Mouse (Mus musculus): Measurements from ENCODE around the gene Cdk5. TPM values are rescaled to one million over a fixed set of nuclear protein-coding genes. Genes with fewer than 3 reads are reported as not detected.

Gene Cdk5
- total RNA-seq, 2 experiments from 2014 or later = 126 to 130 TPM

DNA sequence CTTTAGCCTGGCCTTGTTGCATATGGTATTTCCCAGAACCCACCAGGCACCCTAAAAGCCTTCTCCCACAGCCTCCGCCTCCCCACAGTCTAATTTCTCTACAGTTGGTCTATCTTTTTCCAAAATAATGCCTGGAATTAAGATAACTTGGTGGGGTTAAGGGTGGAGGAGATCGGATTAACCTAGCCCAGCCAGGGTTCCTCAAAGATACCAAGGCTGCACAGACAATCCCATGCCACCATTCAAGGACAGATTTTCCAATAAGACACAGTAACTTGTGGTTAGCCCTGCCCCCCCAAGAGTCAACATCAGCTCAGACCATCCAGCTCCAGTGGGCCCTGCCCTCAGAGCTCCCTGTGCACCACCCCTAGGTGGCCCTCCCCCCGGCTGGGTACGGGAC is 42.8 kb downstream of the Cdk5 start:
- no peak for DNase-seq (ENCODE audit: extremely low spot score in 1 of 2, low spot score in 1 of 2)

DNA sequence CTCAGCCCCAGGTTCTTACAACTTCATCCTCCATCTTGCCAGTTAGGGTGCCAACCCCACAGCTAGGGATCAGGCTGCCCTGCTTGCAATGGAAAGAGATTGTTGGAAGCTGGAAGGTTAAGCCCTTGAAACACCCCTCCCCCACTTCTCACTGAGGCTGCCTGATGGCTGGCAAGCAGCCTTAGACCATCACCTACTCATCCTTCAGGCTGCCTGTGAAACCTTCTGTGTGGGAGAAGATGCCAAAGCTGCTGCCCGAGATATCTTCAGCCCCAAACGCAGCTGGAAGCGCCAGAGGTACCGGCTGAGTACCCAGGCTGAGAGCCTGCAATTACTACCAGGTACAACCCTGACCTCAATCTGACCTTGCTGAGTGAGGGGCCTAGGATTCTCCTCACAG is 43.8 kb downstream of the Cdk5 start:
- DNase-seq (ENCODE audit: extremely low spot score in 1 of 2, low spot score in 1 of 2) = no peak

DNA sequence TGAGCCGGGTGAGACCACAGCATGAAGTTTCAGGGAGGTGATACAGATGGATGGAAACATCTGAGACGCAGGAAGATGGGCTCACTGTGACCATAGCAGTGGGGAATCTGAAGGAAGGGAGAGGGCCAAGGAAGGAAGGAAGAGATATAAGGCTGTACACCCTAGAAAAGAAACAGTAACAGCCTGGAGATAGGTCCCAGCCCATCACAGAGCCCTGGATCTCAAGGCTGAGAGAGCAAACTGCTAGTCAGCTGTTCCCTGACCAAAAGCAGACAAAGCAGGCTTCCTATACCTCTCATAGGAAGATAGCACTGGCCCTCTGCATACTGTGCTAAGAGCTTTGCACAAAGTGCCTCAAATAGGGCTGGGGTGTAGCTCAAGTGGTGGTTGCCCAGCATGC is 44.6 kb downstream of the Cdk5 start:
- no peak for DNase-seq (ENCODE audit: extremely low spot score in 1 of 2, low spot score in 1 of 2)

DNA sequence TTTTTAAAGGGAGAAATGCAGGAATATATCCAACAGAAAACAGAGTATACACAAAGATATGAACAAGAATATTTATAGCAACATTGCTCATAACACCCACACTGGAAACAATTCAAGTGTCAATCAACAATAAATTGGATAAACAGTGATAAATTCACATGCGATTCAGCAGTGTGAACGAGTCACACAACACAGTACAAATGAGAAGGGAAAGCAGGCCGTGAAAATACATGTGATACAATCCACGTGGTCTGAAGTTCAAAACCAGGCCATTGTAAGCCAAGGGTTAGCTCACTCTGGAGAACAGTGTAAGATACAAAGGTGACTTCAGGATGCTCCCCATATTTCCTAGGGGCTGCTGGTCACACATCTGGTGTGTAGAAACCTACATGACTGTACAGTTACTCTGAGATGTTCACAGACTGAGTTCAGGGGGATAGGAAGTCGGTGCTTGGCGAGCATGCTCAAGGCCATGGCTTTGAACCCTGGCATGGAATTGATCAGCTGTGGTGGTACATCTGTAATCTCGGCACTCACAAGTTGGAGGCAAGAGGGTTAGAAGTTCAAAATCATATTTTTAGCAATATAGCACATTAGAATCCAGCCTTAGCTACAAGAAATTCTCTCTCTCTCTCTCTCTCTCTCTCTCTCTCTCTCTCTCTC is 48.5 kb downstream of the Cdk5 start:
- DNase-seq (ENCODE audit: extremely low spot score in 1 of 2, low spot score in 1 of 2) = no peak

DNA sequence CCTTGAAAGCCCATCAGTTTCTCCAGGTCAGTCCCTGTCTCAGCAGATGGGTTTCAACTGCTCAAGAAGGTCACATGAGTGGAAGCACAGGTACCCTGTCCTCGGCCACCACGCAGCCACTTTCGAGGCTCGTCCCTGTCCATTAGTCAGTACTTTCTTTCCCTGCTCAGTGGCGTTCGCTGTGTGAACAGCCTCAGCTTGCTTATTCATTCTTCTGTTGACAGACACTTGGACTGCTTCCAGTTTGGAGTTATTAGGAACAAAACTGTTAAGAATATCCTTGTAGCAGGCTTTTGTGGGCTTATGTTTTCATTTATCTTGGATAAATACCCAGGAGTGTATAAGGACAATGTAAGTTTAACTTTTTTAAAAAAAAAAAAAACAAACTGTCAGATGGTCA is 49.1 kb downstream of the Cdk5 start:
- no peak for DNase-seq (ENCODE audit: extremely low spot score in 1 of 2, low spot score in 1 of 2)

DNA sequence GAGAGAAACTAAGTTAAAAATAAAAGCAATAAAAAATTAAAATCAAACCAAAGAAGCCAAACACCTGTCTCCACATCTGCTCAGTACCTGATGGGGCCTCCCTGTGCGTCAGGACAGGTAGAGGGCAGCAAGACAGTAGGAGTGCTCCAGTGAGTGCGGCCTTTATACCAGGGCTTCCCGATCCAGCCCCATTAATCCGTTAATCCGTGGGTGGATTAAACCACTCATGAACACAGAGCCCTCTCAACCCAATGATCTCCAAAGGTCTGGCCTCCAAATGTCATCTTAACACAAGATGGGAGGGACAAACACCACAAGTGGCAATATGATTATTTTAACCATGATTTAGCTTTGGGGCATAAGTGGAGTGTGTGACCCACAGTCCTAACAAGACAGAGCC is 49.5 kb downstream of the Cdk5 start:
- no peak for DNase-seq (ENCODE audit: extremely low spot score in 1 of 2, low spot score in 1 of 2)

DNA sequence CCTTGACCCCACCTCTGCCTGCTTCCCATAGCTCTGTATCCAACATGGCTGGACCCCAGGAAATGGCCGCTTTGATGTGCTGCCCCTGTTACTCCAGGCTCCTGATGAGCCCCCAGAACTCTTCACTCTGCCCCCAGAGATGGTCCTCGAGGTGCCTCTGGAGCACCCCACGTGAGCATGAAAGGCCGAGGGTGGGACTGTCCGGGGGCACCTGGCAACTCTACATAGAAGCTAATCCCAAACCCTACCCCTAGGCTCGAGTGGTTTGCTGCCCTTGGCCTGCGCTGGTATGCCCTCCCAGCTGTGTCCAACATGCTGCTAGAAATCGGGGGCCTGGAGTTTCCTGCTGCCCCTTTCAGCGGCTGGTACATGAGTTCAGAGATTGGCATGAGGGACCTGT is 53.6 kb downstream of the Cdk5 start:
- DNase-seq (ENCODE audit: extremely low spot score in 1 of 2, low spot score in 1 of 2) = no peak

Other genes starting within 250 kb of the Cdk5 start
- gene Kcnh2, start 71.9 kb downstream of the Cdk5 start, total RNA-seq (2021) = 10 to 100 TPM; 20.1 to 21.9 TPM
- gene Nos3, start 58.7 kb downstream of the Cdk5 start, total RNA-seq (2021) = 1 to 10 TPM; 6.7 to 8.4 TPM
- gene Atg9b, start 31.4 kb downstream of the Cdk5 start, total RNA-seq (2021) = 1 to 10 TPM; 2.6 to 3.3 TPM
- gene Abcb8, start 29.9 kb downstream of the Cdk5 start, total RNA-seq (2021) = 10 to 100 TPM; 52.3 to 54.1 TPM
- under 1 TPM in 1 of 2 experiments, not detected in 1; 0.30 TPM for gene Asic3, start 10.1 kb downstream of the Cdk5 start, total RNA-seq (2021)
- 10 to 100 TPM; 31.7 to 34.4 TPM for gene Slc4a2, start 307 bp upstream of the Cdk5 start, total RNA-seq (2021)
- gene Fastk, start 21.8 kb upstream of the Cdk5 start, total RNA-seq (2021) = 100 to 1,000 TPM; 119 to 121 TPM
- gene Tmub1, start 24.3 kb upstream of the Cdk5 start, total RNA-seq (2021) = 10 to 100 TPM; 21.2 to 27.2 TPM
- 100 to 1,000 TPM; 611 to 653 TPM for gene Agap3, start 28.6 kb upstream of the Cdk5 start, total RNA-seq (2021)
- gene Gbx1, start 103.7 kb upstream of the Cdk5 start, total RNA-seq (2021) = under 1 TPM; 0.10 to 0.16 TPM
- gene Asb10, start 117.4 kb upstream of the Cdk5 start, total RNA-seq (2021) = under 1 TPM; 0.27 to 0.52 TPM
- gene 4931409K22Rik, start 133.3 kb upstream of the Cdk5 start, total RNA-seq (2021) = not detected
- gene Abcf2, start 153.9 kb upstream of the Cdk5 start, total RNA-seq (2021) = 10 to 100 TPM; 72.6 to 80.0 TPM
- gene Chpf2, start 163.2 kb upstream of the Cdk5 start, total RNA-seq (2021) = 10 to 100 TPM; 55.5 to 79.0 TPM
- gene Smarcd3, start 200.9 kb upstream of the Cdk5 start, total RNA-seq (2021) = 10 to 100 TPM; 91.4 to 93.2 TPM